Mouse (Mus musculus) natural killer cell, adult 2 months (primary cell): ENCODE results near the gene Sstr4.

Experiments
- DNase-seq, 2 experiments: peaks; one replicate each; pipeline ENCODE4 v3.0.0; 2022; ENCODE audit warnings: low spot score in 2 of 2

Sstr4 gene

DNA sequence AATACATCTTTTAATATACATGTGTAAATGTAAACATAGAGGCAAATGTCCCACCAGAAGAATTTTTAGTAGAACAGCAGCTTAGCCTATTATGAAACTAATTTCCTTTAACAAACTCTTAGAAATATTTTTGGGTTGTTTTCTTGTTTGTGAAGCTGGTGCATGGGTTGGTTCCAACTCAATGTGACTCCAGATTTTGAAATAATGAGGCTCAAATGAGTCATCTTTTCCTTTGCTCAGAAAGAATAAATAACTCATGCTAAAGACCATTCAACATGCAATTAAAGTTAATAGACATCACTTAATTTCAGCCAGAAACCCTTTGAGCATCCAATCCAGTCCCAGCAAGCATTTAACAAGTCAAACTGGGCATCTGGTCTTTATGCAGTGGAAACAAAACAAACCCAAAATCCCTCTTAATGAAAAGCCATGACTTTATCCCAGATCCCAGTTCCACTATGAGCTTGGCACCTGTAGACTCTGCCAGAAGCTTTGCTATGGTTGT, 33.9 kb downstream of the Sstr4 start:
- no peak for DNase-seq

GRCm38 (mm10) chr2:148430941-148431340, 35.8 kb downstream of the Sstr4 start:
- no peak for DNase-seq

DNA sequence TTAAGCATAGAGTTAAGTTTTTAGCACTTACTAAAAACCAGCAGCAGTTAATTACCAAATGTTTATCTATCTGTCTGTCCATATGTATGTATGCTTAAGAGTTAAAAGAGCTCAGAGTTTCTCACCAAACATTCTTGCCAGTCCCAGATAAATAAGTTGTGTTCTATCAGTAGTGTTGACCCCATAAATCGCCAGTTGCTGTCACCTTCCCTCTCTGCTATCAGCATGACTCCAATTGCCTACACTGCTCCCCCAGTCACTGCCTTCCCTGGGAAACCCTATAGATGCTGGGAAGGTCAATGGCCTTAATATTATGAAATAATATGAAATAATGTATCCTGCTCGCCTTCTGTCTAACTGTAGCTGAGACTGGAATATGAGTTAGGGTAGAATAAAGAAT, 37.2 kb downstream of the Sstr4 start:
- DNase-seq, result no peak

GRCm38 (mm10) chr2:148436285-148436684, 41.1 kb downstream of the Sstr4 start:
- DNase-seq, result no peak

DNA sequence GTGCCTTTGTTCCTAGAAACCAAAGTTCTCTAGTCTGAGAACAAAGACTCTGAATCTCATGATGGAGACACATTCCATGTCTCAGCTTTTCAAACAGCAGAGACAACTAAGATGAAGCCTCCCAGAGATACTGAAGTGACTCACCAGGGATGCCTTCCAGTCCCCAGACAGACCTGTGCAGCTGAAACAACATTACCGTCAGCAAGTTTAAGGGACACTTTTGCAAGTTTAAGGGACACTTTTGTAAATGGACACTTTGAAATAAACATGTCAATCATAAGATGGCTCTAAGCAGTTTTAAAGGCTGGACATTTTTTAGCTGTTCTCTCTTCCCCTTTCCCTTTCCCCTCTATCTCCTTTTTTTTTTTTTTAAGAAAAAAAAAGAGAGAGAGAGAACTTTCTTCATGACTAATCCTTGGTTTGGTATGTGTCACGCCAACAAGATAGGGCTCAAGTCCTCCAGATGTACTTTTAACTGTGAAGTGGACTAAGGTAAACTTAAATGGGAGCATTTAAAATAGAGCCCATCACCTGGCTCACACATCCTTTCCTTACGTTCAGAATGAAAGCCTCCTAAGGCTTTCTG, 44.6 kb downstream of the Sstr4 start:
- no peak for DNase-seq

DNA sequence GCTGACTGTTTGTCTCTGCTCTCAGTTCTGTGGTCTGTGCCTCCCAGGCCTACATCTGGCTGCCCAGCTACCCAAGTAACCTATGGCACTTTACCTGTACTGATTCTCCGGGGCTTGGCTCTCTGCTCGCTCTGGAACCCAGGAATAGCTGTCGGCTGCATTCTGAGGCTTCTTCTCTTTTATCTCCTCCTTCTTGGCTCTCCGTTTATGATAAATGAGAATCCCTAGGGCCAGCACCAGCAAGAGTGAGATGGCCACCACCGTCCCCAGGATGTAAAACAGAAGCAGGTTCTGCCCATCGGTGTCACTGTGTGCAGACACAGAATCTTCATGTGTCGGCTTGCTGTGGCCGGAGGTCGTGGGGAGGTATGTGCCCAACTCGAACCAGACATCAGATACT, 46.3 kb downstream of the Sstr4 start:
- DNase-seq, result no peak

DNA sequence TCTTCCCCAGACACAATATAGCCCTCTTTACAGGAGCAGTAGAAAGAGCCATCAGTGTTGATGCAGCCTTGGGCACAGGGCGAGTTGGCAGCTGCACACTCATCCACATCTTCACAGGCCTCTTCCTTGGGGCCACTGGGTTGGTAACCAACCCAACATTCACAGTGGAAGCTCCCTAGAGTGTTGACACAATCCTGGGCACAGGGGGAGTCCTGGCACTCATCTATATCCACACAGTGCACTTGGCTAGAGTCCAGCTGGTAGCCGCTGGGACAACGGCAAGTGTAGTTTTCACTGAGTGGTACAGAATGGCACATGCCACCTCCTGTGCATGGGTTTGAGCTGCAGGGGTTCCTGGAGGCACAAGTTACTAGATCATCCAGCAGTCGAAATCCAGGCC, 47.0 kb downstream of the Sstr4 start:
- no peak for DNase-seq

- no peak for DNase-seq
These were observed 47.6 kb downstream of the Sstr4 start for GRCm38 (mm10) chr2:148442710-148443109.

GRCm38 (mm10) chr2:148443249-148443958, 48.3 kb downstream of the Sstr4 start, which contains the start of gene Cd93:
TSS of gene Cd93 (minus strand) at chr2:148443563.
- peak; percentile 59 to 62 for DNase-seq

- DNase-seq, result no peak
These were observed 49.3 kb downstream of the Sstr4 start for GRCm38 (mm10) chr2:148444472-148444871.

GRCm38 (mm10) chr2:148445616-148446015, 50.5 kb downstream of the Sstr4 start:
- no peak for DNase-seq
